Mouse (Mus musculus): ENCODE results near the gene Spink8.

Gene Spink8

DNA sequence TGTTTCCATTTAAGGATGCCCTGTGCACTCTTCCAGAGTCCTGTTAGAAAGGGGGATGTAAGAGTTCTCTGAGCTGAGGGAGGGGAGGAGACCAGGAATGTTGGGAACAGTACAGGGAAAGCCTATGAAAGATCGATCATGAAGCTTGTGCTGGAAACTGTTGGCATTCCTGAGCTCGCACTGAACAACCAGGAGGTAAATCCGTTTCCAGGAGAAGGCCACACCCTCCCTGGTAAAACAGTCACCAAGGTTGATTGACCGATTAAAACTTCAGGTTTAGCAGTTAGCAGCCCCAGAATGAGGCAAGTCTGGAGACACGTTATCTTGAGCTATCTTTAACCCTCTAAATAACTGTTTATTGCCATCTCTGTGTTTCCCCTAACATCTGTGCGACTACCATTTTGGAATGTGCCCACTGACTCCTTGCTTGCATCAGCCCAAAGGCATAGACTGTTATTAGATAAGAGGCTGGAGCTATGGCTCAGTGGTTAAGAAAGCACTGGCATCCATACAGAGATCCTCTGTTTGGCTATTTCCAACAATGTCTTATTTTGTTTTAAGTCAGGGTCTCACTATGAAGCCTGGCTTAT is 59.0 kb downstream of the Spink8 start:
- DNase-seq (ENCODE audit: low spot score in 2 of 2), result no peak

DNA sequence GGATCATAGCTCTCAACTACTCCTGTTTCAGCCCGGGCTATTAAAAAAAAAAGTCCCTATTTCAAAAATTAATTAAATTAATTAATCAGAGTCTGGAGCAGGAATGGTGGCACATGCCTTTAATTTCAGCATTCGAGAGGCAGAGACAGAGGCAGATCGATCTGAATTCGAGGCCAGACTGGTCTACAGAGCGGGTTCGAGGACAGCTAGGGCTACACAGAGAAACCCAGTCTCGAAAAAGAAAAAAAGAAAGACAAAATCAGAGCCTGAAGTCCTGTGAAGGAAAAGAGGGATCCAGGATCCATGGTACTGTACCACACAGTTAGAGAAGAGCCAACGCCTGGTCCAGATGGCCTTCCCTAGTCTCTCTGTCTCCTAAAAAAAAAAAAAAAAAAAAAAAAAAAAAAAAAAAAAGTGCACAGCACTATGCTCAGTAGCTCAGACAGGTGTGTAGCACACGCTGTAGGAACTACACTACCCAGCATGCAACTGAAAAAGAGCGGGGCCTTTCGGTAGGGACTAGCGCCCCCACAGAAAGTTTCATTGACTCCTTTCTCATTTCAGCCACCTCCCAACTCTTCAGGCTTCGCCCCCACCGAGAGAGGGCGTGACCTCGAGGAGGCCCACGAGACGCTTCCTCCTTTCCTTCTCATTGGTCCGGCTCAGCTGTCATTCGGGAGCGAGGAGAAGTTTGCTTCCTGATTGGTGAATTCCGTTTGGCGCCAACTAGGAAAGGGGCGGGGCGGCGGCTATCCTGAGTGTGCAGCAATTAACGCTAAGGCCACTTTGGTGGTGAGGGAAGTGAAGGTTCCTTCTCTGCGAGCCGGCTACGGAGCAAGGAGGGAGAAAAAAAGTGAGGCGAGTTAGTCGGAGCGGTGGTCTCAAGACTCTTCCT is 63.0 kb downstream of the Spink8 start, which contains the start of gene Cdc25a:
Gene Cdc25a (plus strand): TSS at position 783 of the 895 bp plus-strand sequence.
- DNase-seq (ENCODE audit: low spot score in 2 of 2), result peak; percentile 96

DNA sequence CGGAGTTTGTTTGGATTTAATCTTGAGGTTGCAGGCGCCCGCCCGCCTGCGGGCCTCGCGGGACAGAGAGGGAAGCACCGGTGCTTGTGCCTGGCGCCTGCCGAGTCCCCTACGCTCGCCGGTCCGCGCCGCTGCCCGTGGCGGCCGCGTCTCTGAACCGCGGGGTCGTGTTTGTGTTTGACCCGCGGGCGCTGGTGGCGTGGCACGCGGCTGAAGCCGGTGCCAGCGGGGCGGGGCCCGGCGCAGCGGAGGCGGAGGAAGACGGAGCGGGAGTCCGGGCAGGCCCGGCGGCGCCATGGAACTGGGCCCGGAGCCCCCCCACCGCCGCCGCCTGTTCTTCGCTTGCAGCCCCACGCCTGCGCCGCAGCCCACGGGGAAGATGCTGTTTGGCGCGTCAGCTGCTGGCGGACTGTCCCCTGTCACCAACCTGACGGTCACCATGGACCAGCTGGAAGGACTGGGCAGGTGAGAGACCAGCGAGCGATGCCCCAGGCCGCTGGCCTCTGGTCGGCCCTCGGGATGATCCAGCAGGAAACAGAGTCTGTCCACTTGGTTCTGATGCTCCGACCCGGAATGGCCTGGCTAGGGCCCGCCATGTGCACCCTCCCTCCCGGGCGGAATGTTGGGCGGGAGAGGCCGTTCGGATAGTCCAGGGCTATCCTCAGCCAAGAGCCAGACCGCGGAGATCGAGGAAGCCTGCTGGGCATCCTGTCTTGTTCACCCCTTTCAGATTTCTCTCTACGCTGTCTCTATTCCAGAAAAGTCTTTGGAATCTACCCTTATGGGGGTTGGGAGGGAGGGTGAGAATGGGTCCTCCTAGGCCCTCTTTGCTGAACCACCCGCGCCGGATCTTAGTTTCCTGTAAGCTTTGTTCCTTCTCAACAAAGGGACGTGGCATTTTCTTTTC is 63.9 kb downstream of the Spink8 start:
- DNase-seq (ENCODE audit: low spot score in 2 of 2), result peak; percentile 23 to 25
